Mouse (Mus musculus) bone marrow, adult 2 months (tissue): ENCODE results near the gene Cetn4. TPM values are rescaled to one million over a fixed set of nuclear protein-coding genes. Genes with fewer than 3 reads are reported as not detected.

Experiments
- H3K27ac ChIP-seq: fragments of 200-500 bp; 2 replicates; pipeline ENCODE4 v1.5.1; 2012; ENCODE audit warnings: low read depth, mild to moderate bottlenecking, control low read depth, inconsistent platforms, low read length; ENCODE audit not compliant: control insufficient read depth, poor library complexity, insufficient read depth
- H3K4me1 ChIP-seq: fragments of 200-500 bp; 2 replicates; pipeline ENCODE4 v1.6.1; 2011; ENCODE audit warnings: low read length; ENCODE audit not compliant: control insufficient read depth, insufficient read depth
- H3K4me3 ChIP-seq: fragments of 200-500 bp; replicated peaks from 2 replicates; pipeline ENCODE3; 2011; ENCODE audit warnings: mild to moderate bottlenecking, low read depth, low read length, control low read depth; ENCODE audit not compliant: control insufficient read depth
- CTCF ChIP-seq: fragments of 200-500 bp; IDR thresholded peaks from 2 replicates; pipeline ENCODE4 v1.5.1; 2011; ENCODE audit warnings: low read length, control low read depth; ENCODE audit not compliant: control insufficient read depth, insufficient read depth
- POLR2A ChIP-seq: fragments of 200-500 bp; IDR thresholded peaks from 2 replicates; pipeline ENCODE4 v1.6.1; 2011; ENCODE audit warnings: low read depth, mild to moderate bottlenecking, control low read depth, low read length, borderline replicate concordance; ENCODE audit not compliant: control insufficient read depth
- WGBS: fragments of 180-500 bp; shearing (Covaris S2); methylation state at CpG from one replicate; pipeline ENCODE4 v1.1.7; 2018; 5-methylcytosine and 5-hydroxymethylcytosine counted together
- polyA plus RNA-seq: library from polyadenylated mRNA; stranded (reverse); fragments of >200 nt; gene quantifications from 2 replicates; pipeline ENCODE4 v1.2.4, GENCODE M21; 2011; ENCODE audit warnings: low replicate concordance; ENCODE audit not compliant: missing spikeins, insufficient read depth, insufficient read length

The Cetn4 gene
- polyA plus RNA-seq: 1.7 and 4.8 TPM in 2 replicates

DNA sequence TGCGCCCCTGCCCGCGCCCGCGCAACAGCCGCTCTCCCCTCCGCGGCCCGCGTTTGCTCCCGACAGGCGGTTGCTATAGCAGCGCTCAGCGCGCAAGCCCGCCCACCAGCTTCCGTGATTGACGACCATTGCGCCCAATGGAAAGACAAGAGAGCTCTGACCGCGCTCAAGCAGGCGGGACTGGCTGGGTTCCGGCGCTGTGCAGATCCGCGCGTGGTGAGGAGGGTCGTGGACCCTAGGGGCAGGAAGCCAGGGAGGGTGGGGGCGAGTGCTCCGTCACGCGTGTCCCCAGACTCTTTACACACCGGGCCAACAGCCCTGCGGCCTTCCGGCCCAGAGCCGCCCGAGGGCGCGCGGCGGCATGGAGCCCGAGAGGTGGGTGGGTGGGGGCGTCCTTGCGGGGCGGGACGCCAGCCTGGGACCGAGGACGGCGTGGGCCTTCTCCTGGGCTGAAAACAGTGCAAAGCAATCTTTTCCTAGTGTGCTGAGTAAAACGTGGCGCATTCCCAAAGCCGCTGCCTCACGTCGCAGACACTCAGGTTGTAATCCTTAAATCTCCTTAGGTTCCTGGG is at the start of gene Cetn4, which contains the start of gene Bbs12:
TSS of gene Cetn4 (minus strand) at position 339 of the 572 bp plus-strand sequence.
TSS of gene Bbs12 (plus strand) at position 185 of the 572 bp plus-strand sequence.
- Histone ChIP-seq H3K4me3 (peak within 1 kb of the TSS; percentile 88), H3K27ac (no peak within 1 kb of the TSS), H3K4me1 (no peaks in the 10 kb centered on the region; the same call in 1 of the 2 replicates)
- WGBS: under 1% methylated on average over 54 of the region's 54 CpGs
- no peak for TF ChIP-seq POLR2A
- TF ChIP-seq CTCF: no peak

- H3K27ac ChIP-seq: no peak overlapping the region; the same call in 1 of the 2 replicates
- no peaks in the 10 kb centered on the region; the same call in 1 of the 2 replicates for H3K4me1 ChIP-seq
- 18% methylated on average over 9 of the region's 9 CpGs for WGBS
- H3K4me3 ChIP-seq: no peak overlapping the region
- no peak for TF ChIP-seq CTCF
- TF ChIP-seq POLR2A: no peak
Measured at GRCm38 (mm10) chr3:37360729-37361128, 48.2 kb upstream of the Cetn4 start.

- TF ChIP-seq CTCF: no peak
- TF ChIP-seq POLR2A: no peak
- Histone ChIP-seq H3K27ac (no peak overlapping the region), H3K4me1 (no peaks in the 10 kb centered on the region), H3K4me3 (no peak overlapping the region)
- WGBS: 86% methylated on average over 1 of the region's 1 CpGs
Measured at GRCm38 (mm10) chr3:37354737-37355136, 42.2 kb upstream of the Cetn4 start.

DNA sequence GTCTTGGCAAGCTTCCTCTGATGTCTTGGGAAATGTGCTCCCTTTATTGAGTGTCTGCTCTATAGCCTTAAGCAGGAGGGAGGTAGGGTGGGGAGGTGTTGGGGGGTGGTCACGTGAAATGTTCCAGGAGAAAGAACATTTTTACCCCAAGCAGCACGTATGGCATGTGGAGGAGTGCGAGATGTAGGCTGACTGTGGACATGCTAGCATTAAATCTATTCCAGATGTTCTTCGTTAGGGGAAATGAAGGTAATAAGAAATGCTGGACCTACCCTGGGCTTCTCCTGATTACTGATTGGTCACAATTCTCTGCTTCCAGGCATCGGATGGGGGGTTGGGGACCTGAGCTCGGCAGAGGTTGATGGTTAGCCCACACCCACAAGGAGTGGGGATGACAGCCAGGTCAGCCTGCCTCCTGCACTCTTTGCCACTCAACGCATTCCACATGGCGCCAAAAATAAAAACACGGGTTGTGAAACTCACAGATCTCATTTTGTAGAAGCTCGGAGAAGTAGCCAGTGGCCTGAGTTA is 41.5 kb upstream of the Cetn4 start:
- 84% methylated on average over 10 of the region's 10 CpGs for WGBS
- H3K27ac ChIP-seq: no peak overlapping the region
- H3K4me3 ChIP-seq: no peak overlapping the region
- no peak for TF ChIP-seq POLR2A
- TF ChIP-seq CTCF: no peak
- no peaks in the 10 kb centered on the region for H3K4me1 ChIP-seq

- Histone ChIP-seq H3K4me1 (no peaks in the 10 kb centered on the region; the same call in 1 of the 2 replicates), H3K27ac (no peak overlapping the region), H3K4me3 (no peak overlapping the region)
- TF ChIP-seq CTCF (no peak), POLR2A (no peak)
- 54% methylated on average over 7 of the region's 7 CpGs for WGBS
Measured at GRCm38 (mm10) chr3:37350386-37350785, 37.9 kb upstream of the Cetn4 start.

DNA sequence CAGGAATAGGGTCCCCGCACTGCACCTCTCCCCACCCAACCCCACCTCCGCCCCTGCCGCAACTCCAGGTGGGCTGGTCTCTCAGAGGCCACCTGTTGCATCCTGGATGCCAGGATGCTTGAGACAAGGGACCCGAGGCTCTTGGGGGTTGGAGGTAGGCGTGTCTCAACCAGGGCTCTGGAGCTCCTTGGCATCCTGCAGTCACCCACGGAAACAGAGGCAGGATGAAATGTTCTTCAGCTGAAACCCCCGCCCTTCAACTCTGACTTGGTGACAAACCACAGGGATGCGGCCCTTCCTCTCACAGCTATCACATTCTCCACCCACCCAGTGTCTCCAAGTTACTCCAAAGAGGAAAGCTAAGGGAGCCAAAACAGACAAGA is 36.6 kb upstream of the Cetn4 start:
- Histone ChIP-seq H3K4me1 (no peaks in the 10 kb centered on the region; the same call in 1 of the 2 replicates), H3K4me3 (no peak overlapping the region), H3K27ac (no peak overlapping the region)
- 20% methylated on average over 8 of the region's 8 CpGs for WGBS
- TF ChIP-seq CTCF (no peak), POLR2A (no peak)

GRCm38 (mm10) chr3:37348221-37349165 is 36.0 kb upstream of the Cetn4 start, which contains the start of gene Fgf2:
Fgf2 (plus strand) TSS chr3:37348346.
- WGBS: 2% methylated on average over 71 of the region's 75 CpGs
- H3K4me3 ChIP-seq: no peak within 1 kb of the TSS

GRCm38 (mm10) chr3:37347671-37348070 is 35.2 kb upstream of the Cetn4 start:
- TF ChIP-seq POLR2A (no peak), CTCF (no peak)
- Histone ChIP-seq H3K4me3 (no peak overlapping the region), H3K4me1 (no peaks in the 10 kb centered on the region; the same call in 1 of the 2 replicates), H3K27ac (no peak overlapping the region)
- WGBS: 35% methylated on average over 9 of the region's 9 CpGs

More at GRCm38 (mm10) chr3:37348221-37349165, 36.0 kb upstream of the Cetn4 start, which contains the start of gene Fgf2:
- Histone ChIP-seq H3K4me1 (no peaks in the 10 kb centered on the region; the same call in 1 of the 2 replicates), H3K27ac (no peak within 1 kb of the TSS)
- TF ChIP-seq CTCF (no peak), POLR2A (no peak)
